Mouse (Mus musculus): ENCODE measurements around the gene Tmem44. TPM values are rescaled to one million over a fixed set of nuclear protein-coding genes. Genes with fewer than 3 reads are reported as not detected.
A peak's percentile ranks its signal among the peaks of the same experiment; 100 is the strongest.

Tmem44 gene
- polyA plus RNA-seq, 1 experiment from 2014 or later, result 39.3 TPM

- no peaks in the 10 kb centered on the region for H3K27me3 ChIP-seq (ENCODE audit: insufficient read depth, poor library complexity, severe bottlenecking)
- no peak for DNase-seq (ENCODE audit: low spot score)
- no peaks in the 10 kb centered on the region for H3K9me3 ChIP-seq
- WGBS, result 92% methylated on average over 6 of the region's 6 CpGs
- H3K36me3 ChIP-seq, result peaks cover 72% of the 10 kb centered on the region
- H3K4me3 ChIP-seq, result no peak overlapping the region
- 0 out of 2 replicates have a peak, but pooled peaks cover 2% of the 10 kb centered on the region for H3K4me1 ChIP-seq (replicated peaks)
- no peak overlapping the region for H3K27ac ChIP-seq
These were observed 26.2 kb downstream of the Tmem44 start for GRCm38 (mm10) chr16:30524481-30524880.

GRCm38 (mm10) chr16:30522253-30522940 is 28.2 kb downstream of the Tmem44 start:
- no peak for DNase-seq (ENCODE audit: low spot score)
- no peak overlapping the region for H3K27ac ChIP-seq
- no peak overlapping the region for H3K4me3 ChIP-seq
- no peaks in the 10 kb centered on the region for H3K27me3 ChIP-seq (ENCODE audit: insufficient read depth, poor library complexity, severe bottlenecking)
- 68% methylated on average over 10 of the region's 10 CpGs for WGBS
- H3K36me3 ChIP-seq, result peaks cover 55% of the 10 kb centered on the region
- 0 out of 2 replicates have a peak, but pooled peaks cover 2% of the 10 kb centered on the region for H3K4me1 ChIP-seq (replicated peaks)
- H3K9me3 ChIP-seq, result no peaks in the 10 kb centered on the region

DNA sequence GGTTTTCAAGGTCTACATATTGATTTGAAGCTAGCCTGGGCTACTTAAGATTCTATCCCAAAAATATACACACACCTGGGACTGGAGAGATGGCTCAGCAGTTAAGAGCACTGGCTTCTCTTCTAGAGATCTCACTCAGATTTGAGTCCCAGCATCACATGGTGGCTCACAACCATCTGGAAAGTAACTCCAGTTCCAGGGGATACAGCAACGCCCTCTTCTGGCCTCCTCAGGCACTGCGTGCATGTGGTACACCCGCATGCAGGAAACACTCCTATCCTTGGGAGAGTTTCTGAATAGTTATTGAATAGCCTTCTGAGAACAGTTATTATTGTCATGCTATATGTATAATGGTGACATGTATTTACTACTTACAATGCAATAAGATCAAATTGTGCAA is 29.5 kb downstream of the Tmem44 start:
- no peaks in the 10 kb centered on the region for H3K27me3 ChIP-seq (ENCODE audit: insufficient read depth, poor library complexity, severe bottlenecking)
- peaks cover 48% of the 10 kb centered on the region for H3K36me3 ChIP-seq
- no peaks in the 10 kb centered on the region for H3K9me3 ChIP-seq
- DNase-seq (ENCODE audit: low spot score), result no peak
- 0 out of 2 replicates have a peak, but pooled peaks cover 2% of the 10 kb centered on the region for H3K4me1 ChIP-seq (replicated peaks)
- no peak overlapping the region for H3K4me3 ChIP-seq
- 53% methylated on average over 3 of the region's 3 CpGs for WGBS
- no peak overlapping the region for H3K27ac ChIP-seq

GRCm38 (mm10) chr16:30520361-30520823 is 30.2 kb downstream of the Tmem44 start:
- 0 out of 2 replicates have a peak, but pooled peaks cover 2% of the 10 kb centered on the region for H3K4me1 ChIP-seq (replicated peaks)
- peak; percentile 60 for DNase-seq (ENCODE audit: low spot score)
- 40% methylated on average over 9 of the region's 9 CpGs for WGBS
- no peaks in the 10 kb centered on the region for H3K27me3 ChIP-seq (ENCODE audit: insufficient read depth, poor library complexity, severe bottlenecking)
- peaks cover 3% of the 10 kb centered on the region; the same call in 1 of the 2 replicates for H3K9me3 ChIP-seq
- no peak overlapping the region for H3K27ac ChIP-seq
- H3K36me3 ChIP-seq, result peaks cover 48% of the 10 kb centered on the region
- H3K4me3 ChIP-seq, result no peak overlapping the region

- Histone ChIP-seq H3K4me3 (no peak overlapping the region), H3K4me1 (replicated peaks) (0 out of 2 replicates have a peak, but pooled peaks cover 2% of the 10 kb centered on the region), H3K36me3 (peaks cover 49% of the 10 kb centered on the region), H3K27ac (no peak overlapping the region), H3K9me3 (peaks cover 7% of the 10 kb centered on the region; the same call in 1 of the 2 replicates), H3K27me3 (ENCODE audit: insufficient read depth, poor library complexity, severe bottlenecking) (no peaks in the 10 kb centered on the region)
- no peak for DNase-seq (ENCODE audit: low spot score)
- WGBS, result 89% methylated on average over 9 of the region's 9 CpGs
These were observed 32.0 kb downstream of the Tmem44 start for GRCm38 (mm10) chr16:30518635-30519034.

- peaks cover 2% of the 10 kb centered on the region; the same call in 1 of the 2 replicates for H3K4me1 ChIP-seq (replicated peaks)
- H3K9me3 ChIP-seq, result peaks cover 7% of the 10 kb centered on the region; the same call in 1 of the 2 replicates
- H3K27me3 ChIP-seq (ENCODE audit: insufficient read depth, poor library complexity, severe bottlenecking), result no peaks in the 10 kb centered on the region
- DNase-seq (ENCODE audit: low spot score), result no peak
- H3K36me3 ChIP-seq, result peaks cover 49% of the 10 kb centered on the region
- no peak overlapping the region for H3K4me3 ChIP-seq
- 65% methylated on average over 11 of the region's 11 CpGs for WGBS
- no peak overlapping the region for H3K27ac ChIP-seq
These were observed 32.9 kb downstream of the Tmem44 start for GRCm38 (mm10) chr16:30517666-30518283.

DNA sequence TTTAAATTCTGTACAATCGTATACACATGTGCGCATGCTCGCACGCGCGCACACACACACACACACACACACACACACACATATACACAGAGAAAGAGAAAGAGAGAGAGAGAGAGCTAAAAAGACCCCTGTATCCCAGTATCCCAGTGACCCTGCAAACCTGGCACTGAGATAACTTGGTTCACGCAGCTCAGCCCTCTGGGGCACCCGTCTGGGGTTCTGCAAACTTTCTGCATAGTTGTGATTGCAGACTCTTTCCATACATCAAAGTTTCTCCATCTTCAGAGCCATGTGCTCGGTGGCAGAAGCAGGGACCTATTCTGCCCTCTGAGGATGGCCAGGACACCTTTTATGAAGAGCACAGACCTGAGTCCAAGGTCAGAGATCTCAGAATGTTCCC is 33.6 kb downstream of the Tmem44 start:
- peaks cover 41% of the 10 kb centered on the region for H3K36me3 ChIP-seq
- H3K27me3 ChIP-seq (ENCODE audit: insufficient read depth, poor library complexity, severe bottlenecking), result no peaks in the 10 kb centered on the region
- H3K27ac ChIP-seq, result no peak overlapping the region
- DNase-seq (ENCODE audit: low spot score), result no peak
- no peak overlapping the region for H3K4me3 ChIP-seq
- WGBS, result 95% methylated on average over 9 of the region's 9 CpGs
- peaks cover 7% of the 10 kb centered on the region; the same call in 1 of the 2 replicates for H3K9me3 ChIP-seq
- H3K4me1 ChIP-seq (replicated peaks), result peaks cover 8% of the 10 kb centered on the region

DNA sequence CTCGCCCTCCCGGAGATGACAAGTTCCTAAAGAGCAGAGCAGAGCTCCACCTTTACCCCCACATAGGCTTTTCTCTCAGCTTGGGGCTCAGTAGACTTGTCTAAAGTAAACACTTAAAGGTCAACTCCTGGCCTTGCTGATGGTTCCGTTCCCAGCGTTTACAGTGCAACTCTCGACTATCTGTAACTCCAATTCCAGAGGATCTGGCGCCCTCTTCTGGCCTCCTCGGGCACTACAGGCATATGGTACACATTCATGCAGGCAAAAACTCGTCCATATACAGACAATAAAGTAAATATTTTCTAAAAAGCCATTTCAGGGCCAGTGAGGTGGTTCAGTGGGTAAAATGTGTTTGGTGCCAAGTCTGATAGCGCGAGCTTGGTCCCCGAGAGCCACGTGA is 35.2 kb downstream of the Tmem44 start:
- no peaks in the 10 kb centered on the region for H3K27me3 ChIP-seq (ENCODE audit: insufficient read depth, poor library complexity, severe bottlenecking)
- peaks cover 37% of the 10 kb centered on the region for H3K36me3 ChIP-seq
- WGBS, result 67% methylated on average over 12 of the region's 12 CpGs
- DNase-seq (ENCODE audit: low spot score), result no peak
- H3K9me3 ChIP-seq, result peaks cover 7% of the 10 kb centered on the region; the same call in 1 of the 2 replicates
- H3K27ac ChIP-seq, result no peak overlapping the region
- peaks cover 20% of the 10 kb centered on the region for H3K4me1 ChIP-seq (replicated peaks)
- no peak overlapping the region for H3K4me3 ChIP-seq

DNA sequence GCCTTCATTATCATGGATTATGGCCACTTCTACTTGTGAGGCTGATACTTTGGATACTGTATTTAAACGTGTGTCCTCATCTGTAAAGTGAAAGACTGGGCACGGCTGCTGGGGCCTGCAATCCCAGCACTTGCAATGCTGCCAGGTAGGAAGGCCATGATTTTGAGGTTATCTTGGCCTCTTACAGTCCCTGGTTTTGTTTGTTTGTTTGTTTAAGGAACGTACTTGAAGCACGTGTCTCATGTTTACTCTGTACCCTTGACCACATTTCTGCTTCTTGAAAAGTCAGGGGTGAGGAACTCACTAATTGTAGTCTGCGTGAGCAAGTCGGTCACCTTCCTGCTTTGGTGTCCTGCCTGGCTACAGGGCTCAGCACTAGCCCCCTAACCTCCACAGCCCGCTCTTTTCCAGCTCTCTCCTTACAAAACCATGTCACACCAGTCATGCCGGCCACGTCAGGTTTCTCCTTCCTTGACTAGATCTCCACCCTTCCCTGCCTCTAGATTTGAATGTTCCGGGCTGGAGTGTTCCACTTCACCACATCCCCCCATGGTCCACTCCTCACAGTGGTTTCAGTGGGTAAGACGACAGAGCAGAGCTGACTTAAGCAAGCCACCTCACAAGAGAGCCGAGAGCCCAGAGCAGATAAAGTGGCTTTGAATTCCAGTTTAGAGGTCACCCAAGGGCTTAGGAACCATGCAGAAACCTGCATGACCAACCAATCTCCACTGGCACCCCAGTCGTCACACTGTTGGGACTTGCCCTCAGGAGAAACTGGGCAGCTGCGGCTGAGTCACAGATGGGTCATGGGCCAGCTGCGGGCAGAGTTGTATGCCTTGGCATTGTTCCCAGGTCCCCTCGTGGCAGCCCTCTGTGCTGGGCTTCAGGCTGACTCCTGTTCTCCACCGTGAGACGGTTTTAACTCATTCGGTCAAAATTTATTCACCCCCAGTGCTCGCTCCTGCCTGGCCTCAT is 37.3 kb downstream of the Tmem44 start:
- Histone ChIP-seq H3K27me3 (ENCODE audit: insufficient read depth, poor library complexity, severe bottlenecking) (no peaks in the 10 kb centered on the region), H3K9me3 (peaks cover 7% of the 10 kb centered on the region; the same call in 1 of the 2 replicates), H3K36me3 (peaks cover 37% of the 10 kb centered on the region), H3K27ac (no peak overlapping the region), H3K4me3 (no peak overlapping the region), H3K4me1 (replicated peaks) (peaks cover 24% of the 10 kb centered on the region)
- WGBS, result 81% methylated on average over 20 of the region's 20 CpGs
- no peak for DNase-seq (ENCODE audit: low spot score)

DNA sequence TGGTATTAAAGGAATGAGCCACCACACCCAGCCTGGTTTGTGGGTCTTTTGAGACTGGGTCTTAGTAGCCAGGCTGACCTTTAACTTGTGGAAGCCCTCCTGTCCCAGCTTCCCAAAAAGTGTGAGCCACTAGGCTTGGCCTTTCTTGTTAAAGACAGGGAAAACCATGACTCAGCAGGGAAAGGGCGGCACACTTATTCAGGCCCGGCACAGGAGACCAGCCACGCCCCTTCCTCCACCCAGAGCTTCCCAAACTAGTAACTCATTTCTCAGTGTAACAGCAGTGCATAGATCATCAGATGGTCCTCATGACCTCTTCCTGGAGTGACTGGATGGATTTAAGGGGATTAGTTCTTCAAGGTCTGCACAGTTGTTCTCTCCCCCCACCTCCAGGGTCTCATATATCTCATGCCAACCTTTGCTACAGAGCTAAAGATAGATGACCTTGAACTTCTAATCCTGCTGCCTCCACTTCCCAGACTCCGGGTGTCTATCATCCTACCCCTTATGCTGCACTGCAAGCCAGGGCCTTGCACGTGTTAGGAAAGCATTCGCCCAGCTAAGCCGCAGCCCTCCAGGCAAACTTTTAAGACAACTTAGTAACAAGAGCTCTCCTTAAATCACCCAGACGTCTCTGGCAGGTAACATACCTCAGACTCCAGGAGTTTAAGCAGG is 38.1 kb downstream of the Tmem44 start:
- Histone ChIP-seq H3K9me3 (peaks cover 7% of the 10 kb centered on the region; the same call in 1 of the 2 replicates), H3K27ac (no peak overlapping the region), H3K4me3 (no peak overlapping the region), H3K4me1 (replicated peaks) (peaks cover 24% of the 10 kb centered on the region), H3K27me3 (ENCODE audit: insufficient read depth, poor library complexity, severe bottlenecking) (no peaks in the 10 kb centered on the region), H3K36me3 (peaks cover 37% of the 10 kb centered on the region)
- no peak for DNase-seq (ENCODE audit: low spot score)
- WGBS, result 59% methylated on average over 8 of the region's 8 CpGs

- Histone ChIP-seq H3K27ac (peak overlapping the region; percentile 95; the same call in 1 of the 2 replicates), H3K9me3 (peaks cover 7% of the 10 kb centered on the region; the same call in 1 of the 2 replicates), H3K4me1 (replicated peaks) (peaks cover 24% of the 10 kb centered on the region), H3K4me3 (peak overlapping the region; percentile 76), H3K36me3 (peaks cover 35% of the 10 kb centered on the region), H3K27me3 (ENCODE audit: insufficient read depth, poor library complexity, severe bottlenecking) (no peaks in the 10 kb centered on the region)
- DNase-seq (ENCODE audit: low spot score), result no peak
- WGBS, result 83% methylated on average over 13 of the region's 13 CpGs
These were observed 38.9 kb downstream of the Tmem44 start for GRCm38 (mm10) chr16:30511563-30512340.

Measured in hindbrain, embryonic 10.5 days (tissue).